Mouse (Mus musculus) testis, adult 2 months (tissue): ENCODE data around the gene Cd300a.

Experiments
- CTCF ChIP-seq: fragments of 200-500 bp; IDR thresholded peaks from 2 replicates; pipeline ENCODE4 v1.5.1; 2012; ENCODE audit warnings: low read depth, mild to moderate bottlenecking, inconsistent platforms, low read length, moderate library complexity; ENCODE audit not compliant: control insufficient read depth, insufficient read depth, insufficient replicate concordance
- POLR2A ChIP-seq: fragments of 200-500 bp; IDR thresholded peaks from 2 replicates; pipeline ENCODE4 v1.6.1; 2012; ENCODE audit warnings: low read depth, mild to moderate bottlenecking, inconsistent platforms, low read length, moderate library complexity; ENCODE audit not compliant: control insufficient read depth

DNA sequence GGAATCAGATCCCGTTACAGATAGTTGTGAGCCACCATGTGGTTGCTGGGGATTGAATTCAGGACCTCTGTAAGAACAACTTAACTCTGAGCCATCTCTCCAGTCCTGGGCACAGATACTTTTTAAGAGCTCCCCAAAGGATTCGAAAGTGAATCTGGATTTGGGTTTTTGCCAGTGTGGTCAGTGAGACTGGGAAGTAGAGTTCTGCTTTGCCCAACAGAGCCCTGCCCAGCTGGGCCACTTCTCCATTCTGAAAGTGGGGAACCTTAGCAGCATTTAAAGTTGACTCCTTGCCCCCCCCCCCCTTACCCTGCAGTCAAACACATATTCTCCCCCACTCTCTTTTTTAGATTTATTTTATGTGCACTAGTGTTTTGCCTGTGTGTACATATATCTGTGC, 10.2 kb upstream of the Cd300a start:
- TF ChIP-seq CTCF, result no peak
- TF ChIP-seq POLR2A, result no peak
